Mouse (Mus musculus) midbrain, postnatal 0 days (tissue): ENCODE measurements around the gene Bcl6. TPM values are rescaled to one million over a fixed set of nuclear protein-coding genes. Genes with fewer than 3 reads are reported as not detected.

Source experiments
- ATAC-seq: fragments of 200-750 bp; cut with Nextera tagmentation; 2 replicates; pipeline ENCODE4 v1.8.0; 2017; ENCODE audit warnings: moderate number of reproducible peaks, mild to moderate bottlenecking, moderate TSS enrichment, moderate library complexity; ENCODE audit not compliant: low FRiP score
- DNase-seq: peaks from one replicate; pipeline ENCODE4 v3.0.0-alpha.2; 2015; ENCODE audit warnings: low spot score
- H3K27ac ChIP-seq: fragments of 300-500 bp; sonication (generic); 2 replicates; pipeline ENCODE4 v1.5.1; 2014; ENCODE audit warnings: low read depth, mild to moderate bottlenecking, low read length, mixed read lengths
- H3K27me3 ChIP-seq: fragments of 300-500 bp; sonication (generic); 2 replicates; pipeline ENCODE4 v1.6.1; 2014; ENCODE audit warnings: low read length, control low read depth, mixed read lengths; ENCODE audit not compliant: insufficient read depth
- H3K36me3 ChIP-seq: fragments of 300-500 bp; sonication (generic); 2 replicates; pipeline ENCODE4 v1.6.1; 2014; ENCODE audit warnings: low read length, control low read depth, mixed read lengths; ENCODE audit not compliant: insufficient read depth
- H3K4me1 ChIP-seq: fragments of 300-500 bp; sonication (generic); 2 replicates; pipeline ENCODE4 v1.6.1; 2014; ENCODE audit warnings: mild to moderate bottlenecking, control low read depth, antibody characterized with exemption, low read length, mixed read lengths; ENCODE audit not compliant: insufficient read depth
- H3K4me2 ChIP-seq: fragments of 300-500 bp; sonication (generic); 2 replicates; pipeline ENCODE4 v1.6.1; 2014; ENCODE audit warnings: low read depth, mild to moderate bottlenecking, low read length, mixed read lengths; ENCODE audit not compliant: poor library complexity, severe bottlenecking
- H3K4me3 ChIP-seq: fragments of 300-500 bp; sonication (generic); 2 replicates; pipeline ENCODE4 v1.5.1; 2014; ENCODE audit warnings: low read depth, mild to moderate bottlenecking, low read length, moderate library complexity
- H3K9ac ChIP-seq: fragments of 300-500 bp; sonication (generic); replicated peaks from 2 replicates; pipeline ENCODE4 v1.6.1; 2014; ENCODE audit warnings: mild to moderate bottlenecking, low read length, moderate library complexity, mixed read lengths; ENCODE audit not compliant: poor library complexity, severe bottlenecking
- H3K9me3 ChIP-seq: fragments of 300-500 bp; sonication (generic); 2 replicates; pipeline ENCODE4 v1.6.1; 2016; ENCODE audit warnings: low read length, control low read depth
- CTCF ChIP-seq: IDR thresholded peaks from 2 replicates; pipeline ENCODE4 v1.5.1; 2016; ENCODE audit warnings: antibody characterized with exemption, mild to moderate bottlenecking
- WGBS: fragments of 180-500 bp; shearing (Covaris S2); extraction: QIAGEN DNeasy Blood & Tissue Kit; methylation state at CpG from one replicate; pipeline ENCODE4 v1.1.7; 2014; 5-methylcytosine and 5-hydroxymethylcytosine counted together
- polyA plus RNA-seq: library from polyadenylated mRNA; unstranded; fragments of >200 nt; fragmentation: Nextera tagmentation; extraction: Ambion mirVana; gene quantifications from 2 replicates; pipeline ENCODE4 v1.2.1, GENCODE M21; 2015
- total RNA-seq: library from RNA; depleted of rRNA; stranded (reverse); fragments of >200 nt; gene quantifications from 2 replicates; pipeline ENCODE4 v1.2.3, GENCODE M21; 2014

The Bcl6 gene
- total and polyA plus RNA-seq, 2 experiments from 2014 or later: 0.22 to 2.5 TPM

GRCm38 (mm10) chr16:23985467-23985861, 3.2 kb downstream of the Bcl6 start:
- DNase-seq: peak; percentile 63
- no peak overlapping the region for H3K9ac ChIP-seq
- no peak for ATAC-seq
- H3K36me3 ChIP-seq: no peaks in the 10 kb centered on the region
- no peaks in the 10 kb centered on the region for H3K9me3 ChIP-seq
- peaks cover 10% of the 10 kb centered on the region; the same call in 1 of the 2 replicates for H3K4me1 ChIP-seq
- H3K4me3 ChIP-seq: no peak overlapping the region
- peak; percentile 78 for TF ChIP-seq CTCF
- peak overlapping the region; percentile 93 for H3K4me2 ChIP-seq
- peaks cover 5% of the 10 kb centered on the region; the same call in 1 of the 2 replicates for H3K27me3 ChIP-seq
- no peak overlapping the region for H3K27ac ChIP-seq
- WGBS: 2% methylated on average over 6 of the region's 6 CpGs

- WGBS: under 1% methylated on average over 22 of the region's 22 CpGs
- TF ChIP-seq CTCF: no peak
- H3K9me3 ChIP-seq: no peaks in the 10 kb centered on the region
- peak overlapping the region; percentile 37 for H3K4me3 ChIP-seq
- no peaks in the 10 kb centered on the region for H3K36me3 ChIP-seq
- H3K4me2 ChIP-seq: peak overlapping the region; percentile 93
- peaks cover 10% of the 10 kb centered on the region; the same call in 1 of the 2 replicates for H3K4me1 ChIP-seq
- H3K9ac ChIP-seq: no peak overlapping the region
- H3K27me3 ChIP-seq: peaks cover 11% of the 10 kb centered on the region; the same call in 1 of the 2 replicates
- DNase-seq (peak; percentile 42), ATAC-seq (no peak)
- no peak overlapping the region for H3K27ac ChIP-seq
Observed at GRCm38 (mm10) chr16:23984760-23985466, 3.7 kb downstream of the Bcl6 start.

GRCm38 (mm10) chr16:23984183-23984582, 4.5 kb downstream of the Bcl6 start:
- H3K36me3 ChIP-seq: no peaks in the 10 kb centered on the region
- peak; percentile 45 for ATAC-seq
- peak overlapping the region; percentile 37 for H3K4me3 ChIP-seq
- TF ChIP-seq CTCF: peak; percentile 97
- peaks cover 10% of the 10 kb centered on the region; the same call in 1 of the 2 replicates for H3K4me1 ChIP-seq
- H3K27ac ChIP-seq: no peak overlapping the region
- H3K9ac ChIP-seq: no peak overlapping the region
- peak; percentile 92 for DNase-seq
- 1% methylated on average over 22 of the region's 22 CpGs for WGBS
- peaks cover 17% of the 10 kb centered on the region for H3K27me3 ChIP-seq
- H3K9me3 ChIP-seq: no peaks in the 10 kb centered on the region
- H3K4me2 ChIP-seq: peak overlapping the region; percentile 93

GRCm38 (mm10) chr16:23982891-23983588, 5.6 kb downstream of the Bcl6 start:
- Histone ChIP-seq H3K9ac (peak overlapping the region; percentile 1; the same call in 1 of the 2 replicates), H3K4me2 (peak overlapping the region; percentile 93), H3K9me3 (no peaks in the 10 kb centered on the region), H3K4me1 (peaks cover 10% of the 10 kb centered on the region; the same call in 1 of the 2 replicates), H3K36me3 (no peaks in the 10 kb centered on the region), H3K27ac (0 out of 2 replicates have a peak overlapping the region, but pooled peaks have one; percentile 47), H3K4me3 (peak overlapping the region; percentile 45), H3K27me3 (peaks cover 19% of the 10 kb centered on the region)
- peak; percentile 81 for DNase-seq
- WGBS: under 1% methylated on average over 33 of the region's 33 CpGs
- peak; percentile 22; the same call in 1 of the 2 replicates for ATAC-seq
- TF ChIP-seq CTCF: peak; percentile 59

GRCm38 (mm10) chr16:23981925-23982851, 6.5 kb downstream of the Bcl6 start:
- peaks cover 10% of the 10 kb centered on the region; the same call in 1 of the 2 replicates for H3K4me1 ChIP-seq
- H3K4me2 ChIP-seq: peak overlapping the region; percentile 93
- peaks cover 19% of the 10 kb centered on the region for H3K27me3 ChIP-seq
- H3K36me3 ChIP-seq: no peaks in the 10 kb centered on the region
- DNase-seq: peak; percentile 93
- H3K9ac ChIP-seq: peak overlapping the region; percentile 1; the same call in 1 of the 2 replicates
- ATAC-seq: peak; percentile 83
- WGBS: 3% methylated on average over 28 of the region's 28 CpGs
- peak overlapping the region; percentile 45 for H3K4me3 ChIP-seq
- no peaks in the 10 kb centered on the region for H3K9me3 ChIP-seq
- TF ChIP-seq CTCF: peak; percentile 83
- no peak overlapping the region for H3K27ac ChIP-seq
